Mouse (Mus musculus) spleen, adult 2 months (tissue): ENCODE data around the gene D430041D05Rik.

Experiments used
- CTCF ChIP-seq: fragments of 200-500 bp; IDR thresholded peaks from 2 replicates; pipeline ENCODE4 v1.5.1; 2011; ENCODE audit warnings: mild to moderate bottlenecking, inconsistent platforms; ENCODE audit not compliant: insufficient read depth, insufficient read length, insufficient replicate concordance; ENCODE audit errors: extremely low read depth
- POLR2A ChIP-seq: fragments of 200-500 bp; IDR thresholded peaks from 2 replicates; pipeline ENCODE4 v1.6.1; 2011; ENCODE audit warnings: low read depth, low read length, inconsistent platforms

GRCm38 (mm10) chr2:104099946-104100345 lies 310.9 kb downstream of the D430041D05Rik start:
- no peak for TF ChIP-seq POLR2A
- TF ChIP-seq CTCF: no peak
